Mouse (Mus musculus): ENCODE results near the gene Plin4.

DNA sequence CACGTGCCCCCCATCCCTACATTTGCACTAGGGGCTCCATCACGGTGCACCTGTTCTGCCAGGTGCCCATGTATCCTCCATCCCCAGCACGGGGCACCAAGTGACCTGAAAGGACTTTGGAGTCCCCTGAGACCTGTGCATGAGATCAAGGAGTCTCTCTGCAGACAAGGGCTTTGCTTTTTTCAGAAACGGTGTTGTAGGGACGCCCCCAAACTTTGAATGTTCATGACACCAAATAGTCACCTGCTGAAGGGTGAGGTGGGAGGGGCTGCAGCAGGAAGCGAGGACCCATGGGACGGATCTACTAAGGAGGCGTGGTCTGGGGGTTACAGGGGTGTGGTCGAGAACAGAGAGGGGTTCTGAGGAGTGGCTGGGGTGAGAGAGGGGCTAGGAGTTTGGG is 38.7 kb upstream of the Plin4 start:
- no peak for TF ChIP-seq CTCF (IDR thresholded peaks at IDR 0.05; ENCODE audit: extremely low read depth, insufficient read length, insufficient replicate concordance, low read depth, low read length)
- TF ChIP-seq POLR2A (IDR thresholded peaks at IDR 0.05; ENCODE audit: low read depth, low read length) = no peak

Data from small intestine, adult 2 months (tissue).